Mouse (Mus musculus): ENCODE data around the gene Galp.
"Not testable (repeated sequence)": the region's sequence is repeated elsewhere in the genome, so short reads cannot be mapped to it uniquely, and the experiment has no call there.

Galp gene

GRCm38 (mm10) chr7:6260004-6260403 is 63.1 kb downstream of the Galp start:
- DNase-seq, result not testable (repeated sequence)

GRCm38 (mm10) chr7:6262120-6262519 is 65.2 kb downstream of the Galp start:
- DNase-seq, result no peak

- no peak for DNase-seq
These were observed 66.1 kb downstream of the Galp start for GRCm38 (mm10) chr7:6262984-6263383.

- DNase-seq, result peak; percentile 39
These were observed 68.8 kb downstream of the Galp start for GRCm38 (mm10) chr7:6265695-6266094.
